Mouse (Mus musculus): ENCODE measurements at regions not wholly inside any gene's neighbourhood (a gene's known extent, or its start where the extent isn't known, plus 50 kb on each side); places are given as distances from the start of the nearest gene placed in this dataset.

GRCm38 (mm10) chr11:117429894-117430293, 54.3 kb upstream of the Gm11733 start:
- Histone ChIP-seq H3K9me3 (ENCODE audit: low read length) (peaks cover 4% of the 10 kb centered on the region; the same call in 1 of the 2 replicates), H3K4me1 (replicated peaks; ENCODE audit: low read depth, low read length) (peaks cover 57% of the 10 kb centered on the region), H3K36me3 (ENCODE audit: insufficient read depth, low read length) (no peaks in the 10 kb centered on the region), H3K4me3 (replicated peaks; ENCODE audit: low read length) (no peak overlapping the region), H3K27me3 (ENCODE audit: insufficient read depth, low read length) (no peaks in the 10 kb centered on the region)
- TF ChIP-seq POU5F1 (IDR thresholded peaks at IDR 0.05; ENCODE audit: borderline replicate concordance, low read length) (no peak), CTCF (conservative IDR thresholded peaks at IDR 0.05; ENCODE audit: low read length) (no peak), NANOG (IDR thresholded peaks at IDR 0.05; ENCODE audit: borderline replicate concordance, low read length) (no peak)

GRCm38 (mm10) chr11:117434056-117434455, 50.1 kb upstream of the Gm11733 start:
- Histone ChIP-seq H3K27me3 (ENCODE audit: insufficient read depth, low read length) (no peaks in the 10 kb centered on the region; the same call in 1 of the 2 replicates), H3K9me3 (ENCODE audit: low read length) (peaks cover 4% of the 10 kb centered on the region; the same call in 1 of the 2 replicates), H3K36me3 (ENCODE audit: insufficient read depth, low read length) (no peaks in the 10 kb centered on the region), H3K4me3 (replicated peaks; ENCODE audit: low read length) (no peak overlapping the region), H3K4me1 (replicated peaks; ENCODE audit: low read depth, low read length) (peaks cover 62% of the 10 kb centered on the region)
- TF ChIP-seq NANOG (IDR thresholded peaks at IDR 0.05; ENCODE audit: borderline replicate concordance, low read length) (no peak), POU5F1 (IDR thresholded peaks at IDR 0.05; ENCODE audit: borderline replicate concordance, low read length) (no peak), CTCF (conservative IDR thresholded peaks at IDR 0.05; ENCODE audit: low read length) (peak; percentile 83)
